Mouse (Mus musculus): Measurements from ENCODE around the gene Tox3. TPM values are rescaled to one million over a fixed set of nuclear protein-coding genes. Genes with fewer than 3 reads are reported as not detected.

Tox3 gene
- 47.7 and 56.6 TPM in 2 replicates for polyA plus RNA-seq (2014; fragmentation: Nextera tagmentation; extraction: Ambion mirVana)

- Histone ChIP-seq H3K9me3 (ENCODE audit: control insufficient read depth, low read length) (no peaks in the 10 kb centered on the region), H3K4me2 (peak within 1 kb of the TSS; percentile 82), H3K27me3 (ENCODE audit: control insufficient read depth, insufficient read depth, low read length) (no peaks in the 10 kb centered on the region), H3K36me3 (ENCODE audit: control insufficient read depth, insufficient read depth, low read length) (no peaks in the 10 kb centered on the region), H3K27ac (ENCODE audit: low read depth, low read length) (peak within 1 kb of the TSS; percentile 98), H3K4me1 (ENCODE audit: control insufficient read depth, insufficient read depth, low read length) (peaks cover 29% of the 10 kb centered on the region), H3K9ac (ENCODE audit: low read length) (peak within 1 kb of the TSS; percentile 100), H3K4me3 (ENCODE audit: low read depth, low read length) (peak within 1 kb of the TSS; percentile 98)
- 2% methylated on average over 52 of the region's 89 CpGs for WGBS
- peak; percentile 82 for ATAC-seq (ENCODE audit: low FRiP score)
- DNase-seq (ENCODE audit: low spot score, missing footprints): peak; percentile 95
Observed at GRCm38 (mm10) chr8:90348178-90348925, at the start of gene Tox3. Gene Tox3, minus strand, starts transcription at chr8:90348343.

GRCm38 (mm10) chr8:90392643-90393042, 44.5 kb upstream of the Tox3 start:
- Histone ChIP-seq H3K27me3 (ENCODE audit: control insufficient read depth, insufficient read depth, low read length) (no peaks in the 10 kb centered on the region), H3K4me3 (ENCODE audit: low read depth, low read length) (no peak overlapping the region), H3K9ac (ENCODE audit: low read length) (no peak overlapping the region), H3K4me2 (no peak overlapping the region), H3K36me3 (ENCODE audit: control insufficient read depth, insufficient read depth, low read length) (no peaks in the 10 kb centered on the region), H3K9me3 (ENCODE audit: control insufficient read depth, low read length) (no peaks in the 10 kb centered on the region), H3K4me1 (ENCODE audit: control insufficient read depth, insufficient read depth, low read length) (no peaks in the 10 kb centered on the region), H3K27ac (ENCODE audit: low read depth, low read length) (no peak overlapping the region)
- WGBS: 78% methylated on average over 2 of the region's 2 CpGs
- DNase-seq (ENCODE audit: low spot score, missing footprints) (no peak), ATAC-seq (ENCODE audit: low FRiP score) (no peak)

GRCm38 (mm10) chr8:90391483-90392074, 43.4 kb upstream of the Tox3 start:
- WGBS: 76% methylated on average over 3 of the region's 3 CpGs
- Histone ChIP-seq H3K36me3 (ENCODE audit: control insufficient read depth, insufficient read depth, low read length) (no peaks in the 10 kb centered on the region), H3K9me3 (ENCODE audit: control insufficient read depth, low read length) (no peaks in the 10 kb centered on the region), H3K4me1 (ENCODE audit: control insufficient read depth, insufficient read depth, low read length) (no peaks in the 10 kb centered on the region), H3K9ac (ENCODE audit: low read length) (no peak overlapping the region), H3K27me3 (ENCODE audit: control insufficient read depth, insufficient read depth, low read length) (no peaks in the 10 kb centered on the region), H3K4me3 (ENCODE audit: low read depth, low read length) (no peak overlapping the region), H3K4me2 (no peak overlapping the region), H3K27ac (ENCODE audit: low read depth, low read length) (no peak overlapping the region)
- no peak for ATAC-seq (ENCODE audit: low FRiP score)
- no peak for DNase-seq (ENCODE audit: low spot score, missing footprints)

- DNase-seq (ENCODE audit: low spot score, missing footprints) (no peak), ATAC-seq (ENCODE audit: low FRiP score) (no peak)
- 94% methylated on average over 1 of the region's 1 CpGs for WGBS
- Histone ChIP-seq H3K4me1 (ENCODE audit: control insufficient read depth, insufficient read depth, low read length) (no peaks in the 10 kb centered on the region), H3K4me2 (no peak overlapping the region), H3K36me3 (ENCODE audit: control insufficient read depth, insufficient read depth, low read length) (no peaks in the 10 kb centered on the region), H3K4me3 (ENCODE audit: low read depth, low read length) (no peak overlapping the region), H3K9me3 (ENCODE audit: control insufficient read depth, low read length) (no peaks in the 10 kb centered on the region), H3K9ac (ENCODE audit: low read length) (no peak overlapping the region), H3K27ac (ENCODE audit: low read depth, low read length) (no peak overlapping the region), H3K27me3 (ENCODE audit: control insufficient read depth, insufficient read depth, low read length) (no peaks in the 10 kb centered on the region)
Observed at GRCm38 (mm10) chr8:90390827-90391226, 42.7 kb upstream of the Tox3 start.

GRCm38 (mm10) chr8:90379064-90379463, 30.9 kb upstream of the Tox3 start:
- no peak overlapping the region for H3K4me3 ChIP-seq (ENCODE audit: low read depth, low read length)
- no peak overlapping the region for H3K9ac ChIP-seq (ENCODE audit: low read length)
- no peaks in the 10 kb centered on the region for H3K27me3 ChIP-seq (ENCODE audit: control insufficient read depth, insufficient read depth, low read length)
- 93% methylated on average over 6 of the region's 6 CpGs for WGBS
- H3K4me1 ChIP-seq (ENCODE audit: control insufficient read depth, insufficient read depth, low read length): no peaks in the 10 kb centered on the region
- DNase-seq (ENCODE audit: low spot score, missing footprints): no peak
- no peak overlapping the region for H3K4me2 ChIP-seq
- no peak for ATAC-seq (ENCODE audit: low FRiP score)
- H3K9me3 ChIP-seq (ENCODE audit: control insufficient read depth, low read length): no peaks in the 10 kb centered on the region
- H3K27ac ChIP-seq (ENCODE audit: low read depth, low read length): no peak overlapping the region
- H3K36me3 ChIP-seq (ENCODE audit: control insufficient read depth, insufficient read depth, low read length): no peaks in the 10 kb centered on the region

- no peak for DNase-seq (ENCODE audit: low spot score, missing footprints)
- H3K4me1 ChIP-seq (ENCODE audit: control insufficient read depth, insufficient read depth, low read length): no peaks in the 10 kb centered on the region
- WGBS: 88% methylated on average over 3 of the region's 3 CpGs
- no peak for ATAC-seq (ENCODE audit: low FRiP score)
- H3K9ac ChIP-seq (ENCODE audit: low read length): no peak overlapping the region
- no peak overlapping the region for H3K27ac ChIP-seq (ENCODE audit: low read depth, low read length)
- H3K4me3 ChIP-seq (ENCODE audit: low read depth, low read length): no peak overlapping the region
- no peaks in the 10 kb centered on the region for H3K36me3 ChIP-seq (ENCODE audit: control insufficient read depth, insufficient read depth, low read length)
- no peaks in the 10 kb centered on the region for H3K27me3 ChIP-seq (ENCODE audit: control insufficient read depth, insufficient read depth, low read length)
- H3K4me2 ChIP-seq: no peak overlapping the region
- H3K9me3 ChIP-seq (ENCODE audit: control insufficient read depth, low read length): no peaks in the 10 kb centered on the region
Observed at GRCm38 (mm10) chr8:90378036-90378435, 29.9 kb upstream of the Tox3 start.

- no peak for ATAC-seq (ENCODE audit: low FRiP score)
- no peak overlapping the region for H3K27ac ChIP-seq (ENCODE audit: low read depth, low read length)
- no peak for DNase-seq (ENCODE audit: low spot score, missing footprints)
- no peaks in the 10 kb centered on the region for H3K36me3 ChIP-seq (ENCODE audit: control insufficient read depth, insufficient read depth, low read length)
- no peak overlapping the region for H3K9ac ChIP-seq (ENCODE audit: low read length)
- H3K27me3 ChIP-seq (ENCODE audit: control insufficient read depth, insufficient read depth, low read length): no peaks in the 10 kb centered on the region
- WGBS: 87% methylated on average over 10 of the region's 10 CpGs
- H3K9me3 ChIP-seq (ENCODE audit: control insufficient read depth, low read length): no peaks in the 10 kb centered on the region
- H3K4me3 ChIP-seq (ENCODE audit: low read depth, low read length): no peak overlapping the region
- H3K4me2 ChIP-seq: no peak overlapping the region
- no peaks in the 10 kb centered on the region for H3K4me1 ChIP-seq (ENCODE audit: control insufficient read depth, insufficient read depth, low read length)
Observed at GRCm38 (mm10) chr8:90371611-90372222, 23.6 kb upstream of the Tox3 start.

GRCm38 (mm10) chr8:90369876-90370275, 21.7 kb upstream of the Tox3 start:
- no peak for ATAC-seq (ENCODE audit: low FRiP score)
- H3K27me3 ChIP-seq (ENCODE audit: control insufficient read depth, insufficient read depth, low read length): no peaks in the 10 kb centered on the region
- no peak for DNase-seq (ENCODE audit: low spot score, missing footprints)
- no peaks in the 10 kb centered on the region for H3K9me3 ChIP-seq (ENCODE audit: control insufficient read depth, low read length)
- WGBS: 57% methylated on average over 3 of the region's 3 CpGs
- no peaks in the 10 kb centered on the region for H3K36me3 ChIP-seq (ENCODE audit: control insufficient read depth, insufficient read depth, low read length)
- H3K4me3 ChIP-seq (ENCODE audit: low read depth, low read length): no peak overlapping the region
- H3K27ac ChIP-seq (ENCODE audit: low read depth, low read length): no peak overlapping the region
- H3K4me2 ChIP-seq: no peak overlapping the region
- H3K9ac ChIP-seq (ENCODE audit: low read length): no peak overlapping the region
- no peaks in the 10 kb centered on the region for H3K4me1 ChIP-seq (ENCODE audit: control insufficient read depth, insufficient read depth, low read length)

GRCm38 (mm10) chr8:90356729-90357128, 8.6 kb upstream of the Tox3 start:
- Histone ChIP-seq H3K9ac (ENCODE audit: low read length) (no peak overlapping the region), H3K4me2 (no peak overlapping the region), H3K36me3 (ENCODE audit: control insufficient read depth, insufficient read depth, low read length) (no peaks in the 10 kb centered on the region), H3K4me3 (ENCODE audit: low read depth, low read length) (no peak overlapping the region), H3K27me3 (ENCODE audit: control insufficient read depth, insufficient read depth, low read length) (no peaks in the 10 kb centered on the region), H3K4me1 (ENCODE audit: control insufficient read depth, insufficient read depth, low read length) (peaks cover 13% of the 10 kb centered on the region), H3K27ac (ENCODE audit: low read depth, low read length) (no peak overlapping the region), H3K9me3 (ENCODE audit: control insufficient read depth, low read length) (no peaks in the 10 kb centered on the region)
- DNase-seq (ENCODE audit: low spot score, missing footprints) (peak; percentile 60), ATAC-seq (ENCODE audit: low FRiP score) (no peak)
- 86% methylated on average over 3 of the region's 3 CpGs for WGBS
